Mouse (Mus musculus) heart, adult 2 months (tissue): ENCODE measurements around the gene Ifrd2. TPM values are rescaled to one million over a fixed set of nuclear protein-coding genes. Genes with fewer than 3 reads are reported as not detected.

ENCODE experiments used
- DNase-seq, 2 experiments: peaks; one replicate each; pipeline ENCODE4 v3.0.0; 2021
- H3K27ac ChIP-seq: fragments of 200-600 bp; 2 replicates; pipeline ENCODE4 v1.8.1; 2022
- H3K27me3 ChIP-seq: fragments of 200-500 bp; 2 replicates; pipeline ENCODE4 v1.6.1; 2012; ENCODE audit warnings: mild to moderate bottlenecking, low read length, inconsistent platforms, mixed read lengths; ENCODE audit not compliant: control insufficient read depth, insufficient read depth
- H3K36me3 ChIP-seq: fragments of 200-500 bp; 2 replicates; pipeline ENCODE4 v1.6.1; 2012; ENCODE audit warnings: low read length, inconsistent platforms; ENCODE audit not compliant: control insufficient read depth, insufficient read depth
- H3K4me1 ChIP-seq: fragments of 200-500 bp; 2 replicates; pipeline ENCODE4 v1.6.1; 2011; ENCODE audit warnings: low read length; ENCODE audit not compliant: control insufficient read depth, insufficient read depth
- H3K4me3 ChIP-seq: fragments of 200-600 bp; 2 replicates; pipeline ENCODE4 v1.8.1; 2022
- H3K79me2 ChIP-seq: fragments of 200-500 bp; replicated peaks from 2 replicates; pipeline ENCODE4 v1.6.1; 2012; ENCODE audit warnings: mild to moderate bottlenecking, inconsistent platforms, low read length, moderate library complexity, mixed read lengths; ENCODE audit not compliant: control insufficient read depth, insufficient read depth
- H3K9ac ChIP-seq: fragments of 200-500 bp; 2 replicates; pipeline ENCODE4 v1.6.1; 2012; ENCODE audit warnings: low read depth, mild to moderate bottlenecking, control low read depth, inconsistent platforms, low read length, mixed read lengths
- CTCF ChIP-seq: fragments of 200-600 bp; IDR thresholded peaks from 2 replicates; pipeline ENCODE4 v1.8.1; 2022; ENCODE audit warnings: antibody characterized with exemption, mild to moderate bottlenecking, moderate library complexity
- EP300 ChIP-seq: fragments of 200-500 bp; IDR thresholded peaks from 2 replicates; pipeline ENCODE4 v1.6.1; 2011; ENCODE audit warnings: low read depth, low read length, control low read depth; ENCODE audit not compliant: insufficient read depth
- POLR2A ChIP-seq: fragments of 200-500 bp; IDR thresholded peaks from 2 replicates; pipeline ENCODE4 v1.6.1; 2011; ENCODE audit warnings: mild to moderate bottlenecking, low read depth, low read length, control low read depth; ENCODE audit not compliant: insufficient read depth
- WGBS: fragments of 180-500 bp; shearing (Covaris S2); methylation state at CpG from one replicate; pipeline ENCODE4 v1.1.7; 2018; 5-methylcytosine and 5-hydroxymethylcytosine counted together
- intact Hi-C: fragments of 180-260 bp; cut with DNase I; formaldehyde crosslinking; loops from one replicate; pipeline ENCODE4 v1.15.1; 2025
- polyA plus RNA-seq: library from polyadenylated mRNA; depleted of rRNA; stranded (reverse); fragments of >200 nt; gene quantifications from 2 replicates; pipeline ENCODE4 v1.2.3, GENCODE M21; 2012
- total RNA-seq, 2 experiments: library from RNA; stranded (reverse); gene quantifications; 2 replicates each; pipeline ENCODE4 v1.2.3; 2021

Ifrd2 gene
- total and polyA plus RNA-seq, 3 experiments, result 39.9 to 51.4 (median 43.7) TPM

GRCm38 (mm10) chr9:107612191-107612944 is 24.9 kb downstream of the Ifrd2 start:
- peak overlapping the region; percentile 52 for H3K4me3 ChIP-seq
- H3K27ac ChIP-seq, result peak overlapping the region; percentile 98
- TF ChIP-seq POLR2A (peak; percentile 78; the same call in 1 of the 2 replicates), CTCF (peak; percentile 81), EP300 (peak; percentile 84)
- intact Hi-C loops, result loop anchor here (1.0 kb wide), 1 partner anchor 21 kb away; no protein-coding TSS in a partner anchor
- H3K79me2 ChIP-seq, result no peaks in the 10 kb centered on the region
- H3K4me1 ChIP-seq, result peaks cover 13% of the 10 kb centered on the region
- H3K36me3 ChIP-seq, result no peaks in the 10 kb centered on the region
- peak; percentile 99 to 100 for DNase-seq
- peak overlapping the region; percentile 69 for H3K9ac ChIP-seq
- WGBS, result 3% methylated on average over 48 of the region's 48 CpGs
- no peaks in the 10 kb centered on the region for H3K27me3 ChIP-seq

GRCm38 (mm10) chr9:107612945-107613569 is 25.6 kb downstream of the Ifrd2 start:
- no peak for DNase-seq
- H3K9ac ChIP-seq, result peak overlapping the region; percentile 37
- intact Hi-C loops, result loop anchor here (1.0 kb wide), 1 partner anchor 20 kb away; no protein-coding TSS in a partner anchor
- peak overlapping the region; percentile 37 for H3K4me3 ChIP-seq
- TF ChIP-seq CTCF (peak; percentile 34), EP300 (peak; percentile 5; the same call in 1 of the 2 replicates), POLR2A (0 out of 2 replicates have a peak, but pooled peaks have one; percentile 4)
- peak overlapping the region; percentile 98 for H3K27ac ChIP-seq
- WGBS, result 5% methylated on average over 12 of the region's 12 CpGs
- peaks cover 3% of the 10 kb centered on the region for H3K36me3 ChIP-seq
- peaks cover 18% of the 10 kb centered on the region for H3K4me1 ChIP-seq
- no peaks in the 10 kb centered on the region for H3K79me2 ChIP-seq
- H3K27me3 ChIP-seq, result no peaks in the 10 kb centered on the region

GRCm38 (mm10) chr9:107615035-107615434 is 27.6 kb downstream of the Ifrd2 start:
- H3K36me3 ChIP-seq, result peaks cover 10% of the 10 kb centered on the region
- TF ChIP-seq EP300 (no peak), CTCF (no peak), POLR2A (no peak)
- no peaks in the 10 kb centered on the region for H3K79me2 ChIP-seq
- peaks cover 34% of the 10 kb centered on the region for H3K4me1 ChIP-seq
- intact Hi-C loops, result no loop called here
- no peak for DNase-seq
- no peaks in the 10 kb centered on the region for H3K27me3 ChIP-seq
- 45% methylated on average over 4 of the region's 4 CpGs for WGBS
- H3K4me3 ChIP-seq, result no peak overlapping the region
- no peak overlapping the region for H3K27ac ChIP-seq
- H3K9ac ChIP-seq, result no peak overlapping the region

- peaks cover 35% of the 10 kb centered on the region for H3K4me1 ChIP-seq
- 72% methylated on average over 2 of the region's 2 CpGs for WGBS
- no peak overlapping the region for H3K9ac ChIP-seq
- DNase-seq, result no peak
- peaks cover 17% of the 10 kb centered on the region for H3K36me3 ChIP-seq
- intact Hi-C loops, result no loop called here
- peak overlapping the region; percentile 76 for H3K27ac ChIP-seq
- H3K4me3 ChIP-seq, result no peak overlapping the region
- no peaks in the 10 kb centered on the region; the same call in 1 of the 2 replicates for H3K79me2 ChIP-seq
- H3K27me3 ChIP-seq, result no peaks in the 10 kb centered on the region
- TF ChIP-seq POLR2A (no peak), CTCF (peak; percentile 43)
These were observed 30.0 kb downstream of the Ifrd2 start for GRCm38 (mm10) chr9:107617461-107617860.

- no peaks in the 10 kb centered on the region; the same call in 1 of the 2 replicates for H3K79me2 ChIP-seq
- H3K4me1 ChIP-seq, result peaks cover 35% of the 10 kb centered on the region
- TF ChIP-seq CTCF, result no peak
- no peak for TF ChIP-seq POLR2A
- no peak for TF ChIP-seq EP300
- intact Hi-C loops, result no loop called here
- H3K27ac ChIP-seq, result peak overlapping the region; percentile 76
- peaks cover 17% of the 10 kb centered on the region for H3K36me3 ChIP-seq
- DNase-seq, result no peak
- 38% methylated on average over 6 of the region's 6 CpGs for WGBS
- H3K4me3 ChIP-seq, result no peak overlapping the region
- no peaks in the 10 kb centered on the region for H3K27me3 ChIP-seq
- H3K9ac ChIP-seq, result no peak overlapping the region
These were observed 30.7 kb downstream of the Ifrd2 start for GRCm38 (mm10) chr9:107618098-107618497.

- peak overlapping the region; percentile 76 for H3K27ac ChIP-seq
- no peaks in the 10 kb centered on the region; the same call in 1 of the 2 replicates for H3K79me2 ChIP-seq
- intact Hi-C loops, result no loop called here
- no peak overlapping the region for H3K4me3 ChIP-seq
- H3K9ac ChIP-seq, result peak overlapping the region; percentile 50
- WGBS, result 7% methylated on average over 13 of the region's 13 CpGs
- TF ChIP-seq POLR2A, result peak; percentile 42; the same call in 1 of the 2 replicates
- TF ChIP-seq EP300, result peak; percentile 99
- TF ChIP-seq CTCF, result no peak
- no peaks in the 10 kb centered on the region for H3K27me3 ChIP-seq
- peaks cover 39% of the 10 kb centered on the region for H3K4me1 ChIP-seq
- peak; percentile 64 to 77 for DNase-seq
- peaks cover 21% of the 10 kb centered on the region for H3K36me3 ChIP-seq
These were observed 31.5 kb downstream of the Ifrd2 start for GRCm38 (mm10) chr9:107618778-107619545.
